Mouse (Mus musculus) thymus, adult 2 months (tissue): ENCODE measurements around the gene Matn1. TPM values are rescaled to one million over a fixed set of nuclear protein-coding genes. Genes with fewer than 3 reads are reported as not detected.

Experiments used
- DNase-seq: peaks from one replicate; pipeline ENCODE4 v3.0.0; 2021
- H3K27ac ChIP-seq: fragments of 200-500 bp; 2 replicates; pipeline ENCODE4 v1.5.1; 2012; ENCODE audit warnings: low read length, control low read depth; ENCODE audit not compliant: control insufficient read depth, insufficient read depth
- H3K27me3 ChIP-seq: fragments of 200-500 bp; 2 replicates; pipeline ENCODE4 v1.6.1; 2012; ENCODE audit warnings: mild to moderate bottlenecking, low read length, moderate library complexity, mixed read lengths; ENCODE audit not compliant: control insufficient read depth, insufficient read depth
- H3K36me3 ChIP-seq: fragments of 200-500 bp; 2 replicates; pipeline ENCODE4 v1.6.1; 2012; ENCODE audit warnings: mild to moderate bottlenecking, low read length, moderate library complexity; ENCODE audit not compliant: control insufficient read depth, insufficient read depth
- H3K4me1 ChIP-seq: fragments of 200-500 bp; replicated peaks from 2 replicates; pipeline ENCODE4 v1.6.1; 2012; ENCODE audit warnings: low read length; ENCODE audit not compliant: control insufficient read depth, insufficient read depth
- H3K4me3 ChIP-seq: fragments of 200-500 bp; 2 replicates; pipeline ENCODE4 v1.5.1; 2012; ENCODE audit warnings: mild to moderate bottlenecking, low read length, control low read depth, moderate library complexity; ENCODE audit not compliant: control insufficient read depth, insufficient read depth
- CTCF ChIP-seq: fragments of 200-500 bp; IDR thresholded peaks from 2 replicates; pipeline ENCODE4 v1.5.1; 2012; ENCODE audit warnings: mild to moderate bottlenecking, control low read depth, low read length, moderate library complexity, borderline replicate concordance; ENCODE audit not compliant: control insufficient read depth, poor library complexity, insufficient read depth; ENCODE audit errors: extremely low read depth
- POLR2A ChIP-seq: fragments of 200-500 bp; IDR thresholded peaks from 2 replicates; pipeline ENCODE4 v1.6.1; 2012; ENCODE audit warnings: mild to moderate bottlenecking, low read length, control low read depth, moderate library complexity; ENCODE audit not compliant: control insufficient read depth, poor library complexity, insufficient read depth; ENCODE audit errors: extremely low read depth
- WGBS: fragments of 180-500 bp; shearing (Covaris S2); methylation state at CpG from one replicate; pipeline ENCODE4 v1.1.7; 2018; 5-methylcytosine and 5-hydroxymethylcytosine counted together
- polyA plus RNA-seq: library from polyadenylated mRNA; depleted of rRNA; stranded (reverse); fragments of >200 nt; gene quantifications from 2 replicates; pipeline ENCODE4 v1.2.3, GENCODE M21; 2012; rRNA removed

Matn1 gene
- 2.1 and 2.2 TPM in 2 replicates for polyA plus RNA-seq

- no peaks in the 10 kb centered on the region for H3K27me3 ChIP-seq
- no peaks in the 10 kb centered on the region for H3K36me3 ChIP-seq
- peaks cover 2% of the 10 kb centered on the region; the same call in 1 of the 2 replicates for H3K4me1 ChIP-seq
- H3K4me3 ChIP-seq, result no peak within 1 kb of the TSS
- WGBS, result 71% methylated on average over 6 of the region's 6 CpGs
- no peak for DNase-seq
- TF ChIP-seq CTCF, result no peak
- TF ChIP-seq POLR2A, result no peak
- no peak within 1 kb of the TSS for H3K27ac ChIP-seq
These were observed at the start of gene Matn1 for GRCm38 (mm10) chr4:130944112-130944511. Gene Matn1, plus strand, starts transcription at chr4:130944385.

GRCm38 (mm10) chr4:130895701-130896100 lies 48.5 kb upstream of the Matn1 start:
- Histone ChIP-seq H3K4me1 (peaks cover 13% of the 10 kb centered on the region), H3K27ac (no peak overlapping the region), H3K4me3 (no peak overlapping the region), H3K36me3 (no peaks in the 10 kb centered on the region), H3K27me3 (no peaks in the 10 kb centered on the region)
- WGBS, result 89% methylated on average over 6 of the region's 6 CpGs
- no peak for TF ChIP-seq CTCF
- TF ChIP-seq POLR2A, result no peak
- no peak for DNase-seq

- no peaks in the 10 kb centered on the region for H3K27me3 ChIP-seq
- TF ChIP-seq CTCF (peak; percentile 64; the same call in 1 of the 2 replicates), POLR2A (no peak)
- DNase-seq, result peak; percentile 85
- H3K36me3 ChIP-seq, result no peaks in the 10 kb centered on the region
- no peak overlapping the region for H3K4me3 ChIP-seq
- 53% methylated on average over 2 of the region's 2 CpGs for WGBS
- no peak overlapping the region for H3K27ac ChIP-seq
- H3K4me1 ChIP-seq, result peaks cover 20% of the 10 kb centered on the region
These were observed 47.8 kb upstream of the Matn1 start for GRCm38 (mm10) chr4:130896372-130896771.

GRCm38 (mm10) chr4:130899383-130899781 lies 44.8 kb upstream of the Matn1 start:
- H3K4me1 ChIP-seq, result peaks cover 45% of the 10 kb centered on the region
- peak overlapping the region; percentile 57 for H3K27ac ChIP-seq
- WGBS, result 76% methylated on average over 2 of the region's 3 CpGs
- DNase-seq, result no peak
- no peak overlapping the region for H3K4me3 ChIP-seq
- H3K27me3 ChIP-seq, result no peaks in the 10 kb centered on the region
- TF ChIP-seq POLR2A, result no peak
- no peak for TF ChIP-seq CTCF
- no peaks in the 10 kb centered on the region for H3K36me3 ChIP-seq

GRCm38 (mm10) chr4:130899782-130900427 lies 44.3 kb upstream of the Matn1 start:
- DNase-seq, result peak; percentile 48

GRCm38 (mm10) chr4:130900746-130901145 lies 43.4 kb upstream of the Matn1 start:
- no peak overlapping the region for H3K27ac ChIP-seq
- peaks cover 57% of the 10 kb centered on the region for H3K4me1 ChIP-seq
- WGBS, result 87% methylated on average over 7 of the region's 7 CpGs

More at GRCm38 (mm10) chr4:130899782-130900427, 44.3 kb upstream of the Matn1 start:
- Histone ChIP-seq H3K4me1 (peaks cover 50% of the 10 kb centered on the region), H3K4me3 (no peak overlapping the region), H3K36me3 (no peaks in the 10 kb centered on the region), H3K27me3 (no peaks in the 10 kb centered on the region), H3K27ac (peak overlapping the region; percentile 57)
- WGBS, result 48% methylated on average over 6 of the region's 6 CpGs
- TF ChIP-seq POLR2A, result no peak
- no peak for TF ChIP-seq CTCF

GRCm38 (mm10) chr4:130902289-130902781 lies 41.9 kb upstream of the Matn1 start:
- H3K4me3 ChIP-seq, result no peak overlapping the region
- no peaks in the 10 kb centered on the region for H3K36me3 ChIP-seq
- no peak for TF ChIP-seq CTCF
- TF ChIP-seq POLR2A, result no peak
- no peaks in the 10 kb centered on the region for H3K27me3 ChIP-seq
- peak overlapping the region; percentile 37 for H3K27ac ChIP-seq
- H3K4me1 ChIP-seq, result peaks cover 67% of the 10 kb centered on the region
- 16% methylated on average over 8 of the region's 8 CpGs for WGBS
- no peak for DNase-seq

More at GRCm38 (mm10) chr4:130900746-130901145, 43.4 kb upstream of the Matn1 start:
- Histone ChIP-seq H3K36me3 (no peaks in the 10 kb centered on the region), H3K27me3 (no peaks in the 10 kb centered on the region), H3K4me3 (no peak overlapping the region)
- DNase-seq, result no peak
- TF ChIP-seq POLR2A, result no peak
- no peak for TF ChIP-seq CTCF
